Mouse (Mus musculus): Measurements from ENCODE around the gene Fmo6. TPM values are rescaled to one million over a fixed set of nuclear protein-coding genes. Genes with fewer than 3 reads are reported as not detected.

The Fmo6 gene
- polyA plus RNA-seq, 1 experiment from 2014 or later, result not detected

DNA sequence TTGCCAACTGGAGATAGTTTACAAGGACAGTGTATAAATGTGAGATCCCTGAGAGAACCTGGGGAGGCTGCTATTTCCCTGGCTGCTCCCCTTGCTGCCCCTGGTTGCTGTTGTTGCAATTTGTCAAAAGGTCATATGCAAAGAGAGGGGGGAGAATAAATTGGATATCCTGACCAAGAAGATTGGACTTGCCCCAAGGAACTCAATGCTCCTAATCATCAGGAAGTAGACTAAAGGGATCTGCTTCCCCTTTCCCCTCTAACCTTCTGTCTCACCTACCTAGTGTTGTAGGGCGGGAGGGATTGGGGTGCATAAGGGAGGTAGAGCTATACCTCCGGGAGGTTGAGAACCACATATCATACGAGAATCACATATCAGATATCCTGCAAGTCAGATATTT, 8.2 kb downstream of the Fmo6 start:
- H3K4me3 ChIP-seq (ENCODE audit: low read length), result no peak overlapping the region
- H3K9me3 ChIP-seq (ENCODE audit: control insufficient read depth, low read length), result no peaks in the 10 kb centered on the region
- H3K27me3 ChIP-seq (replicated peaks; ENCODE audit: control insufficient read depth, insufficient read depth, low read length), result no peaks in the 10 kb centered on the region
- H3K4me2 ChIP-seq (ENCODE audit: low read depth, low read length), result no peak overlapping the region
- no peak overlapping the region for H3K9ac ChIP-seq (ENCODE audit: low read depth, low read length)
- no peak overlapping the region for H3K27ac ChIP-seq (ENCODE audit: low read length)
- no peaks in the 10 kb centered on the region for H3K36me3 ChIP-seq (ENCODE audit: control insufficient read depth, insufficient read depth, low read length)
- 81% methylated on average over 3 of the region's 3 CpGs for WGBS
- no peak for ATAC-seq
- no peaks in the 10 kb centered on the region for H3K4me1 ChIP-seq (ENCODE audit: control insufficient read depth, insufficient read depth, low read length)

DNA sequence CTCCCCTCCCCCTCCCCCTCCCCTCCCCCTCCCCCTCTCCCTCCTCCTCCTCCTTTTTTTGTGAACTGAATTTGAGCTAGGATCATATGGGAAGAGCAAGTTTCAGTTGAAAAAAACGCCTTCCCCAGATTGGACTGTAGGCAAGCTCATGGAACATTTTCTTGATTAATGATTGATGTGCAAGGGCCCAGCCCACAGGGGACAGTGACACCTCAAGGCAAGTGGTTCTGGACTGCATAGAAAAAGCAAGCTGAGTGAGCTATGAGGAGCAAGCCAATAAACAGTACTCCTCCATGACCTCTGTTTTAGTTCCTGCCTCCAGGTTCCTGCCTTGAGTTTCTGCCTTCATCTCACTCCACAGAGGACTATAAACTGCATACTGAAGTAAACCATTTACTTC, 12.2 kb downstream of the Fmo6 start:
- Histone ChIP-seq H3K36me3 (ENCODE audit: control insufficient read depth, insufficient read depth, low read length) (no peaks in the 10 kb centered on the region), H3K9me3 (ENCODE audit: control insufficient read depth, low read length) (no peaks in the 10 kb centered on the region), H3K4me3 (ENCODE audit: low read length) (no peak overlapping the region), H3K4me1 (ENCODE audit: control insufficient read depth, insufficient read depth, low read length) (no peaks in the 10 kb centered on the region), H3K9ac (ENCODE audit: low read depth, low read length) (no peak overlapping the region), H3K27ac (ENCODE audit: low read length) (no peak overlapping the region), H3K4me2 (ENCODE audit: low read depth, low read length) (no peak overlapping the region), H3K27me3 (replicated peaks; ENCODE audit: control insufficient read depth, insufficient read depth, low read length) (no peaks in the 10 kb centered on the region)
- WGBS, result 83% methylated on average over 1 of the region's 1 CpGs
- ATAC-seq, result no peak

DNA sequence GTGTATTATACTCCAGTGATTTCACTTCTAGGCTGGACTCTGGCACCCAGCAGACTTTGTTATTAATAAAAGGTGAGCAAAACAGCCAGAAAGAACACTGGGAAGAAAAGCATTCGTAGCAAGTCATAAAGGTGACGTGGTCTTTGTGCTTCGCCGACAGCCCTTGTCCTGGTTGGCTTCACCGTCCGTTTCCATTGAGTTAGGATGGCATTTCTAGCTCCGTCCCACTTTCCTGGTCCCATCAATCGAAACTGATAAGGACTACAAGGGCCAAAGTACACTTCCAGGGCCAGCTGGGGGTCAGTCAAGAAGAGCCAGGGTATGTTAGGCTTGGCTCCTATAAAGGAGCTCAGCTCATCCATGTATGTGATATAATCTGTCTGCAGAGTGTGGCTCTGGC, 20.7 kb downstream of the Fmo6 start:
- H3K27me3 ChIP-seq (replicated peaks; ENCODE audit: control insufficient read depth, insufficient read depth, low read length), result no peaks in the 10 kb centered on the region
- H3K4me3 ChIP-seq (ENCODE audit: low read length), result no peak overlapping the region
- WGBS, result 71% methylated on average over 8 of the region's 8 CpGs
- no peak overlapping the region for H3K9ac ChIP-seq (ENCODE audit: low read depth, low read length)
- ATAC-seq, result no peak
- H3K27ac ChIP-seq (ENCODE audit: low read length), result no peak overlapping the region
- no peaks in the 10 kb centered on the region for H3K9me3 ChIP-seq (ENCODE audit: control insufficient read depth, low read length)
- H3K36me3 ChIP-seq (ENCODE audit: control insufficient read depth, insufficient read depth, low read length), result no peaks in the 10 kb centered on the region
- H3K4me1 ChIP-seq (ENCODE audit: control insufficient read depth, insufficient read depth, low read length), result no peaks in the 10 kb centered on the region
- H3K4me2 ChIP-seq (ENCODE audit: low read depth, low read length), result no peak overlapping the region

DNA sequence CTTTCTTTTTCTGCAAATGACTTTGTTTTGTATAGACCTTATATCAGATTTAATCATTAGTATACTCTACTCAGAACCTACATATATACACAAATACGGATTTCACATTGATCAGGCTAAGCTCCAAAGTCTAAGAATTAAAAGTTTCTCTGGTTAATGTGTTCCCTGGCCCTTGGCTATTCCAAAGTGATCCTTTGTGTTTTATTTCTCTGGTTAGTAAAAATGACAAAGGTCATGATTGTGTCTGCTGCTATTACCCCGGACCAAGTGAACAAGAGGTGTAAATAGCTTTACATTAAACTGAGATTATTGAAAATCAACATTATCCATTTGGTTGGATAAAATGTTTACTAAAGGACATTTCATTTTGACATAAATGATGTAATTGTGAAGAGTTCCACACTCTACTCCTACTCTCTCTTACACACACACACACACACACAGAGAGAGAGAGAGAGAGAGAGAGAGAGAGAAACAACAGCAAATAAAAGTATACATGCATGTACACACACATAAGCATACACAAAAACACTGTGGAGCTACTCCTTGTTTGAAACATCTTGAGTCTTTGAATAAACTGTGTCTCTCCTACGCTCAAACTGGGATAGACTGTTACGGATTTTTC, 22.3 kb downstream of the Fmo6 start:
- no peaks in the 10 kb centered on the region for H3K36me3 ChIP-seq (ENCODE audit: control insufficient read depth, insufficient read depth, low read length)
- H3K27me3 ChIP-seq (replicated peaks; ENCODE audit: control insufficient read depth, insufficient read depth, low read length), result no peaks in the 10 kb centered on the region
- no peaks in the 10 kb centered on the region for H3K9me3 ChIP-seq (ENCODE audit: control insufficient read depth, low read length)
- no peaks in the 10 kb centered on the region for H3K4me1 ChIP-seq (ENCODE audit: control insufficient read depth, insufficient read depth, low read length)
- H3K4me3 ChIP-seq (ENCODE audit: low read length), result no peak overlapping the region
- no peak overlapping the region for H3K4me2 ChIP-seq (ENCODE audit: low read depth, low read length)
- ATAC-seq, result no peak
- no peak overlapping the region for H3K27ac ChIP-seq (ENCODE audit: low read length)
- no peak overlapping the region for H3K9ac ChIP-seq (ENCODE audit: low read depth, low read length)
- 81% methylated on average over 4 of the region's 4 CpGs for WGBS

DNA sequence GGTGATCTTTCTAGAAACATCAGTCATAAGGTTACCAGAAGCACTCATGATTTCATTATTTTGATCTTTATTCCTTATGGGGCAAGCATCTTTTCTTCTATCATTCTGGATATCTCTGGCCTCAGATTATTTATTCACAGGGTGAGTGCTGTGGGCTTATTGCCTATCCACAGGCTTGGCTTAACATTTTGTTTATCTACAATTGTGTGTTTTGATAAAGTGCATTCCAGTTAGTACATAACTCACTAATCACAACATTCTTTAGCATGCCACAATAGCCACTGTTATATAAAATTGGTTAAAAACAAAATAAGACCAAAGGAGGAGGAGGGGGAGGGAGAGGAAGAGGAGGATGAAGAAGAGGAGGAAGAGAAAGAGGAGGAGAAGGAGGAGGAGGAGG, 25.2 kb downstream of the Fmo6 start:
- Histone ChIP-seq H3K4me1 (ENCODE audit: control insufficient read depth, insufficient read depth, low read length) (no peaks in the 10 kb centered on the region), H3K27me3 (replicated peaks; ENCODE audit: control insufficient read depth, insufficient read depth, low read length) (no peaks in the 10 kb centered on the region), H3K9me3 (ENCODE audit: control insufficient read depth, low read length) (no peaks in the 10 kb centered on the region), H3K36me3 (ENCODE audit: control insufficient read depth, insufficient read depth, low read length) (no peaks in the 10 kb centered on the region), H3K4me3 (ENCODE audit: low read length) (no peak overlapping the region), H3K27ac (ENCODE audit: low read length) (no peak overlapping the region), H3K4me2 (ENCODE audit: low read depth, low read length) (no peak overlapping the region), H3K9ac (ENCODE audit: low read depth, low read length) (no peak overlapping the region)
- ATAC-seq, result no peak

DNA sequence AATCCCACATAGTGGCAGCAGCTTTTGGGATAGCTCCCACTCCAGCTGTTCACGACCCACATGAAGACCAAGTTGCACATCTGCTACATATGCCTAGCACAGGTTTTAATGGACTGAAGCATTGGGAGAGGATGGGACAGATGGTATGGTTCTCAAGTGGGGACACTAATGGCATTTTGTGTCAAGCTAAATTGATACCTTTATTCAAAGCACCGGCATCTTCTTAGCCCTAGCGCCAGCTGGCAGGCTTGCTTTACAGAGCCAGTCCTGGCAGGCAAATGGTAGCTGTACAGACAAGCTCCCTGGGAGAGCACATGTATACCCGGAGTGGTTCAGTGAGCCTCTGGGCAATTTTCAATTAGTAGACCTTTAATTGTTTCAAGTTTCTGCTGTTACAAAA, 35.4 kb downstream of the Fmo6 start:
- H3K9me3 ChIP-seq (ENCODE audit: control insufficient read depth, low read length), result no peaks in the 10 kb centered on the region
- no peak overlapping the region for H3K4me3 ChIP-seq (ENCODE audit: low read length)
- WGBS, result 81% methylated on average over 4 of the region's 4 CpGs
- no peak overlapping the region for H3K9ac ChIP-seq (ENCODE audit: low read depth, low read length)
- H3K4me2 ChIP-seq (ENCODE audit: low read depth, low read length), result no peak overlapping the region
- no peaks in the 10 kb centered on the region for H3K36me3 ChIP-seq (ENCODE audit: control insufficient read depth, insufficient read depth, low read length)
- ATAC-seq, result no peak
- no peaks in the 10 kb centered on the region for H3K27me3 ChIP-seq (replicated peaks; ENCODE audit: control insufficient read depth, insufficient read depth, low read length)
- no peak overlapping the region for H3K27ac ChIP-seq (ENCODE audit: low read length)
- H3K4me1 ChIP-seq (ENCODE audit: control insufficient read depth, insufficient read depth, low read length), result no peaks in the 10 kb centered on the region

DNA sequence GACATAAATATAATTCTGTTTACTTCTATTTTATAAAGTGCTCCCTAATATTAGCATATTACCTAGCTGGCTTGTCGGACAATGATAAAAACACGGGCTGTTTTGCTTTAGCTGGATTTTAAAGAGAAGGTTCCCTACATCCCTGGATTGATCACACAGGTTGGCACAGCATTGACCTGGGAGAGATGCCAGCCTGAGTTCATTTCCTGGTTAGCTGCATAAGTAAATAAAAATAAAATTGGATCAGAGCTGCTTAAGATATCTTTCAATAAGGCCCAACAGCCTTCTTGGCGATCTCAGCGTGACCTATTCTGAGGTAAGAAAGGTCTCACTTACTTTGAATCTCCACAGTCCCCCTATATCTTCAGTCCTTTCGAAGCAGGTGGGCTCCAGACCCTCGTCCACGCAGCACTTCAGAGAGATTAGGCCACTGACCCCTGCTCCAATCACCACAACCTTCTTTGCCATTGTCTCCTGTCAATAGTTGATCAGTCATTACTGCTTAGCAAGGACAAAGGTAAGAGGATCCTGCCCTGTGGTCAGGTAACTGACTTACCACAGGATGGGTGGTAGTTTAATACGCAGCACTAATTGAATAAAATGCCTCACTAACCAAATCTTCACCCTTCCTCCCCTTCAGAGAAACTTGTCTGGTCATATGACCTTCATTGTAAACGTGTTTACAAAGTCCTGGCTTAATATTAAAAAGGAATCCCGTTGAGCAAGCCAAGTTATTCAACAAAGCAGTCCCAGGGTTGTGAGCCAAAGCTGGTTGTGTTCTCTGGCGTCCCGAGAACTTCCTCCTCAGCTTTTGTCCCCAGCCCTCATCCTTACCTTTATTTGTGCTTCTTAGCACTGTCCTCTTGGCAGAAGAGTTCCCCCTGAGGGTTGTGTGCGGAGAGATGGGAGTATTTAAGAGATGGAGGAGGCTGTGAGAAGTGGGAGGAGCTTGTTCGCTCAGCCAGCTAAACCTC, 39.2 kb downstream of the Fmo6 start, which contains the start of gene Fmo2:
Gene Fmo2 (minus strand): TSS at position 889 of the 974 bp plus-strand sequence.
- WGBS, result 67% methylated on average over 14 of the region's 14 CpGs
- H3K27me3 ChIP-seq (replicated peaks; ENCODE audit: control insufficient read depth, insufficient read depth, low read length), result no peaks in the 10 kb centered on the region
- no peak for ATAC-seq
- H3K9me3 ChIP-seq (ENCODE audit: control insufficient read depth, low read length), result no peaks in the 10 kb centered on the region
- H3K36me3 ChIP-seq (ENCODE audit: control insufficient read depth, insufficient read depth, low read length), result no peaks in the 10 kb centered on the region
- H3K27ac ChIP-seq (ENCODE audit: low read length), result no peak within 1 kb of the TSS
- no peak within 1 kb of the TSS for H3K4me3 ChIP-seq (ENCODE audit: low read length)
- H3K4me1 ChIP-seq (ENCODE audit: control insufficient read depth, insufficient read depth, low read length), result no peaks in the 10 kb centered on the region
- no peak within 1 kb of the TSS for H3K4me2 ChIP-seq (ENCODE audit: low read depth, low read length)
- no peak within 1 kb of the TSS for H3K9ac ChIP-seq (ENCODE audit: low read depth, low read length)

DNA sequence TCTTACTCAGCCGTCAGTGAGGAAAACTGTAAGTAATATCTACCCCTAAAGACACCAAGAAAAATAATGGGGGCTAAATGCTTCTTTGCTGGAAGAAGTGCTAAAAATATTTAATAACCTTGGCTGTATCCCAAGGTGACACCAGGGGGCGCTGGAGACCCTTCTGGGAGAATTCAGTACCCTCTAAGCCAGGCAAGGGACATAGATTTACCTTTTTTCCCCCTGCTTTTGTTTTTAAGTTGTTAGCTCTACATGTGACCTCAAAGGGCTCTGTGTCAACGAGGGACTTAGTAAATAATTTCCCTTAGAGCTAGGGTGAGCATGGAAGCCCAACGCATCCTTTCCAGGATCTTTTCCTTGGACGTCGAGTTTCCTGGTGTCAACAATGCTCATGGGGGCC, 41.4 kb downstream of the Fmo6 start:
- WGBS, result 42% methylated on average over 6 of the region's 6 CpGs
- ATAC-seq, result no peak
- no peaks in the 10 kb centered on the region for H3K9me3 ChIP-seq (ENCODE audit: control insufficient read depth, low read length)
- H3K4me1 ChIP-seq (ENCODE audit: control insufficient read depth, insufficient read depth, low read length), result no peaks in the 10 kb centered on the region
- no peak overlapping the region for H3K4me2 ChIP-seq (ENCODE audit: low read depth, low read length)
- no peak overlapping the region for H3K9ac ChIP-seq (ENCODE audit: low read depth, low read length)
- H3K36me3 ChIP-seq (ENCODE audit: control insufficient read depth, insufficient read depth, low read length), result no peaks in the 10 kb centered on the region
- H3K27me3 ChIP-seq (replicated peaks; ENCODE audit: control insufficient read depth, insufficient read depth, low read length), result no peaks in the 10 kb centered on the region
- no peak overlapping the region for H3K27ac ChIP-seq (ENCODE audit: low read length)
- no peak overlapping the region for H3K4me3 ChIP-seq (ENCODE audit: low read length)

DNA sequence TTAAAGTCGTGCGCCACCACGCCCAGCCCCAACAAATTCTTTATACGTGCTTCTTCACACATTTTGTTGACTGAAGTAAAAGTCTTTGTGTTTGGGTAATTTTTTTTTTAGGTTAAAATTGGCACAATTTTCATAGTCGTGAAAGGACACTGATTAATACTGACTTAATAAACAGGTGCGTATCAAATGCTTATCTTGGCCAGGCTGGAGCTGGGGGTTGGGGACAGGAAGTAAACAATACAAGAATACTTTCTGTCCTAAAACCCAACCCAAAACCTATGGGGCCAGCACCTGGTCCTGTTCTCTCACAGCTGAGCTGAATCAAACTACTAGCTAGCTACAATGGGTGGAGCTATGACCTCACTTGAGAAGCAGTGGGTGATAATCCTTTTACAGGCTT, 44.3 kb downstream of the Fmo6 start:
- ATAC-seq, result no peak
- no peaks in the 10 kb centered on the region for H3K27me3 ChIP-seq (replicated peaks; ENCODE audit: control insufficient read depth, insufficient read depth, low read length)
- H3K36me3 ChIP-seq (ENCODE audit: control insufficient read depth, insufficient read depth, low read length), result no peaks in the 10 kb centered on the region
- no peak overlapping the region for H3K4me3 ChIP-seq (ENCODE audit: low read length)
- no peaks in the 10 kb centered on the region for H3K4me1 ChIP-seq (ENCODE audit: control insufficient read depth, insufficient read depth, low read length)
- no peaks in the 10 kb centered on the region for H3K9me3 ChIP-seq (ENCODE audit: control insufficient read depth, low read length)
- H3K9ac ChIP-seq (ENCODE audit: low read depth, low read length), result no peak overlapping the region
- no peak overlapping the region for H3K27ac ChIP-seq (ENCODE audit: low read length)
- no peak overlapping the region for H3K4me2 ChIP-seq (ENCODE audit: low read depth, low read length)
- 90% methylated on average over 6 of the region's 6 CpGs for WGBS

All from intestine, embryonic 16.5 days (tissue).